Mouse (Mus musculus) gastrocnemius, postnatal 4 days (tissue): ENCODE data around the gene Tbc1d9b. TPM values are rescaled to one million over a fixed set of nuclear protein-coding genes. Genes with fewer than 3 reads are reported as not detected.

Experiments used
- DNase-seq, 2 experiments: peaks; one replicate each; pipeline ENCODE4 v3.0.0; 2021 to 2022; ENCODE audit warnings: low spot score in 2 of 2, mixed read lengths in 2 of 2
- total RNA-seq, 2 experiments: library from RNA; stranded (reverse); gene quantifications; 2 replicates each; pipeline ENCODE4 v1.2.3; 2021

Tbc1d9b gene
- total RNA-seq, 2 experiments from 2014 or later = 36.1 to 37.3 TPM

DNA sequence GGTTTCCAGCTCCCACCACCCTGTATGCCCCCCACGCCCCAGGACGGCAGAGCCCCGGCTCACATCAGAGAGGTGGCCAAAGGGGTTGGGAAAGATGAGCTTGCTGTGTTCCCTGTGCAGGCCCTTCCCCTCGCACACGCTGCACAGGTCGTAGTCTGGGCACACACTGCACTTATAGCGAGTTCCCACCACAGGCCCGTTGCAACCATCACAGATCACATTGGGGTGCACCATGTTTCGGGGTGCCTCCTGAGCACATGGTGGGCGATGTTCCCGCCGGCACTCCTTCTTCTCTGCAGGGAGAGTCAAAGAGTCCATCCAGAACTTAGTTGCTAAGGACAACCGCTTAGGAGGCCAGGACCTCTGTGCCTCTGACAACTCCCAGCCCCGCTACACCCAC lies 76.1 kb downstream of the Tbc1d9b start:
- DNase-seq = no peak

DNA sequence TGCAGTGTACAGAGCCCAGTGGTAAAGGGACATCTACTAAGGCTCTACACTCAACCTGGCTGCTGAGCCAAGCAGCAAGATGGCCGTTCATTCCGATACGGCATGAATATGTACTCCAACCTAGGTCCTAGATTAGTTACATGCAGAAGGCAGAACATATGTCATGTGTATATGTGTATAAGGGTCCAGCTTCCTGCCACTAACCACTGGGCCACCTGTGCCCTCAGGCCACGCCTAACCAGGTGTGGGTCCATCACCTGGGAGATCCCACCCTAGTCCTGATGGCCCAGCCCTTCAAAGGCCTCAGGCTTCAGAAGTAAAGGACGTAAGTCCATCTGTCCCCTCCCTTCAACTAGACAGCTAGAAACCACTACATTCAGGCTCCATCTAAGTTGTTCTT lies 76.8 kb downstream of the Tbc1d9b start:
- no peak for DNase-seq

GRCm38 (mm10) chr11:50210101-50210504 lies 78.9 kb downstream of the Tbc1d9b start:
- DNase-seq = peak; percentile 87 to 93

- peak; percentile 77 to 86 for DNase-seq
Measured at GRCm38 (mm10) chr11:50210505-50211151, 79.4 kb downstream of the Tbc1d9b start, which contains the start of the genes Sqstm1 and Mgat4b. TSS of gene Sqstm1 (minus strand) at chr11:50210827. TSS of gene Mgat4b (plus strand) at chr11:50210890.

GRCm38 (mm10) chr11:50211322-50212059 lies 80.3 kb downstream of the Tbc1d9b start:
- DNase-seq = no peak

DNA sequence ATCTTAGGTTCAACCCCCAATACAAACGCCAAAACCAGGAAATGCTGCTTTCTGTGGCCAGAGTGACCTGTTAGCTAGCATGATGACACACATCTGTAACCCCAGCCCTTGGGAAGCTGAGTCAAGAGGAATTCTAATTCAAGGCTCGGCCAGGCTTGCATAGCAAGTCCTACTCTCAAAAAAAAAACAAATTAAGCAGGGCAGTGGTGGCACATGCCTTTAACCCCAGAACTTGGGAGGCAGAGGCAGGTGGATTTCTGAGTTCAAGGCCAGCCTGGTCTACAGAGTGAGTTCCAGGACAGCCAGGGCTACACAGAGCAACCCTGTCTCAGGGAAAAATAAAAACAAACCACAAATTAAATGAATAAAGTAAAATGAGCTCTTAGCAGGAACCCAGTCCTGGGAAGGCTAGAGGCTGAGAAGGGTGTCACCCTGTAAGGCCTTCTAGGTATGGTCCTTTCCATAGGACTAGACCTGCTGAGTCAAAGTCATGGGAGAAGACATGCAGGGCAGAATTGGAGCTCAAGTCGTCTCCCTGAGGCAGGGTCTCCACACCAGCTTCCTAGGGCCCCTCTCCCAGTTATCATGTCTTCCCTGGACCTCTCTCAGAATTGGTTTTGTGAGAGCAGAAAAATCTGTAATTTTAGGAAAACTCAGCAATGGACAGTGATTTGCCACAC lies 81.0 kb downstream of the Tbc1d9b start:
- DNase-seq = no peak

- DNase-seq = peak in 1 of 2 experiments; percentile 63
Measured at GRCm38 (mm10) chr11:50212848-50213758, 81.9 kb downstream of the Tbc1d9b start.

DNA sequence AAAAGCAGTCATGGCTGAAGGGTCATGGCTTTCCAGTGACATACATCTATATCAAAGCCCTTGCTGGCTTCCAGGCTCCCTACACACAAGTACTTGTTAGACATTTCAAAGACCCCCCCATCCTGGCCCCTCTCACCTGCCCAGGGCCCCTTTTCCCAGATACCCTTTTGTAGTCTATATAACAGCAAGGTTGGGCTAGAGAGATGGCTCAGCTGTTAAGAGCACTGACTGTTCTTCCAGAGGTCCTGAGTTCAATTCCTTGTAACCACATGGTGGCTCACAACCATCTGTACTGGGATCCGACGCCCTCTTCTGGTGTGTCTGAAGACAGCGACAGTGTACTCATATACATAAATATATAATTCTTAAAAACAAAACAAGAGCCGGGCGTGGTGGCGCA lies 83.4 kb downstream of the Tbc1d9b start:
- DNase-seq = no peak

GRCm38 (mm10) chr11:50215633-50216032 lies 84.4 kb downstream of the Tbc1d9b start:
- DNase-seq = no peak

- DNase-seq = no peak
Measured at GRCm38 (mm10) chr11:50216724-50217366, 85.6 kb downstream of the Tbc1d9b start.

- no peak for DNase-seq
Measured at GRCm38 (mm10) chr11:50217811-50218210, 86.6 kb downstream of the Tbc1d9b start.

DNA sequence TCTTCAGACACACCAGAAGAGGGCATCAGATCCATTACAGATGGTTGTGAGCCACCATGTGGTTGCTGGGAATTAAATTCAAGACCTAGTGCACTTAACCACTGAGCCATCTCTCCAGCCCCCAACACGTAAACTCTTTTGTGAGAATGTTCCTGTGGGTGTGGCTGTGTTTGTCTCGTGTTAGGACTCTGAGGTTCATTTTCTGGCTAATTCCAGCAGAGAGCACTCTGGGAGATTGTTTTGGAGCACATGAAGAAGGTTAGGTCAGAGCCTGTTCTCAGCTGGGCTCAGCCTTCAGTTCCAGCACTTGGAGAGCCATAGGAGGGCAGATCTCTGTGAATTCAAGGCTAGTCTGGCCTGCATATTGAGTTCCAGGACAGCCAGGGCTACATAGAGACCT lies 88.6 kb downstream of the Tbc1d9b start:
- DNase-seq = no peak

Other genes with a start within 250 kb of the Tbc1d9b start
- gene Rasgef1c, start 229.6 kb upstream of the Tbc1d9b start, total RNA-seq = 1 to 10 TPM; 2.3 TPM
- gene Rnf130, start 106.0 kb upstream of the Tbc1d9b start, total RNA-seq = 10 to 100 TPM; 41.3 to 44.0 TPM
- gene Mrnip, start 43.0 kb downstream of the Tbc1d9b start, total RNA-seq = 1 to 10 TPM; 9.7 to 9.8 TPM
- gene Sqstm1, start 79.4 kb downstream of the Tbc1d9b start, total RNA-seq = 100 to 1,000 TPM; 204 to 225 TPM
- gene Mgat4b, start 79.5 kb downstream of the Tbc1d9b start, total RNA-seq = 10 to 100 TPM; 37.0 to 40.1 TPM
- gene Ltc4s, start 107.2 kb downstream of the Tbc1d9b start, total RNA-seq = 1 to 10 TPM; 5.7 to 7.3 TPM
- 10 to 100 TPM; 17.9 to 19.0 TPM for gene Maml1, start 160.9 kb downstream of the Tbc1d9b start, total RNA-seq
- gene Canx, start 194.3 kb downstream of the Tbc1d9b start, total RNA-seq = 100 to 1,000 TPM; 216 to 225 TPM
- not detected for gene Cby3, start 223.1 kb downstream of the Tbc1d9b start, total RNA-seq
- gene Hnrnph1, start 245.6 kb downstream of the Tbc1d9b start, total RNA-seq = 100 to 1,000 TPM; 217 to 271 TPM